Mouse (Mus musculus) intestine, embryonic 16.5 days (tissue): ENCODE data around the gene Scaf4. TPM values are rescaled to one million over a fixed set of nuclear protein-coding genes. Genes with fewer than 3 reads are reported as not detected.
"Not testable (repeated sequence)": the region's sequence is repeated elsewhere in the genome, so short reads cannot be mapped to it uniquely, and the experiment has no call there.

ENCODE experiments used
- ATAC-seq: fragments of 200-750 bp; cut with Nextera tagmentation; 2 replicates; pipeline ENCODE4 v1.8.0; 2017; ENCODE audit warnings: moderate TSS enrichment, moderate library complexity
- H3K27ac ChIP-seq: fragments of 300-500 bp; sonication (generic); 2 replicates; pipeline ENCODE4 v1.5.1; 2014; ENCODE audit warnings: mild to moderate bottlenecking, low read length
- H3K27me3 ChIP-seq: fragments of 300-500 bp; sonication (generic); replicated peaks from 2 replicates; pipeline ENCODE4 v1.6.1; 2014; ENCODE audit warnings: low read length, control low read depth, mixed read lengths; ENCODE audit not compliant: control insufficient read depth, insufficient read depth
- H3K36me3 ChIP-seq: fragments of 300-500 bp; sonication (generic); 2 replicates; pipeline ENCODE4 v1.6.1; 2014; ENCODE audit warnings: low read length, control low read depth; ENCODE audit not compliant: control insufficient read depth, insufficient read depth
- H3K4me1 ChIP-seq: fragments of 300-500 bp; sonication (generic); 2 replicates; pipeline ENCODE4 v1.6.1; 2014; ENCODE audit warnings: low read length, control low read depth, mixed read lengths; ENCODE audit not compliant: control insufficient read depth, insufficient read depth
- H3K4me2 ChIP-seq: fragments of 300-500 bp; sonication (generic); 2 replicates; pipeline ENCODE4 v1.6.1; 2014; ENCODE audit warnings: low read depth, low read length, control low read depth
- H3K4me3 ChIP-seq: fragments of 300-500 bp; sonication (generic); 2 replicates; pipeline ENCODE4 v1.5.1; 2014; ENCODE audit warnings: mild to moderate bottlenecking, low read length
- H3K9ac ChIP-seq: fragments of 300-500 bp; sonication (generic); 2 replicates; pipeline ENCODE4 v1.6.1; 2014; ENCODE audit warnings: low read depth, low read length
- H3K9me3 ChIP-seq: fragments of 300-500 bp; sonication (generic); 2 replicates; pipeline ENCODE4 v1.6.1; 2016; ENCODE audit warnings: low read length, control low read depth; ENCODE audit not compliant: control insufficient read depth
- WGBS: fragments of 180-500 bp; shearing (Covaris S2); extraction: QIAGEN DNeasy Blood & Tissue Kit; methylation state at CpG from one replicate; pipeline ENCODE4 v1.1.7; 2014; 5-methylcytosine and 5-hydroxymethylcytosine counted together
- polyA plus RNA-seq: library from polyadenylated mRNA; unstranded; fragments of >200 nt; fragmentation: Nextera tagmentation; extraction: Ambion mirVana; gene quantifications from 2 replicates; pipeline ENCODE4 v1.2.1, GENCODE M21; 2015

Scaf4 gene
- polyA plus RNA-seq, 1 experiment from 2014 or later: 15.4 TPM

GRCm38 (mm10) chr16:90251256-90251655 is 33.0 kb downstream of the Scaf4 start:
- not testable (repeated sequence) for ATAC-seq, H3K4me3 ChIP-seq, H3K4me2 ChIP-seq, H3K27me3 ChIP-seq, H3K27ac ChIP-seq, H3K9me3 ChIP-seq, H3K9ac ChIP-seq, H3K4me1 ChIP-seq
- 81% methylated on average over 3 of the region's 3 CpGs for WGBS
- peaks cover 14% of the 10 kb centered on the region for H3K36me3 ChIP-seq

- Histone ChIP-seq H3K4me1 (no peaks in the 10 kb centered on the region), H3K36me3 (peaks cover 15% of the 10 kb centered on the region)
- no peak for ATAC-seq
Measured at GRCm38 (mm10) chr16:90250099-90250498, 34.2 kb downstream of the Scaf4 start.

GRCm38 (mm10) chr16:90242426-90243304 is 41.6 kb downstream of the Scaf4 start:
- no peaks in the 10 kb centered on the region for H3K9me3 ChIP-seq
- no peak overlapping the region for H3K4me2 ChIP-seq
- WGBS: 77% methylated on average over 17 of the region's 17 CpGs
- H3K9ac ChIP-seq: no peak overlapping the region
- no peak for ATAC-seq
- H3K27me3 ChIP-seq: no peaks in the 10 kb centered on the region
- no peak overlapping the region for H3K27ac ChIP-seq
- H3K4me3 ChIP-seq: no peak overlapping the region
- peaks cover 22% of the 10 kb centered on the region; the same call in 1 of the 2 replicates for H3K36me3 ChIP-seq
- H3K4me1 ChIP-seq: no peaks in the 10 kb centered on the region

More at GRCm38 (mm10) chr16:90250099-90250498, 34.2 kb downstream of the Scaf4 start:
- Histone ChIP-seq H3K27me3 (no peaks in the 10 kb centered on the region), H3K9me3 (no peaks in the 10 kb centered on the region), H3K4me3 (no peak overlapping the region), H3K4me2 (no peak overlapping the region), H3K27ac (no peak overlapping the region), H3K9ac (no peak overlapping the region)
- WGBS: 95% methylated on average over 7 of the region's 7 CpGs

GRCm38 (mm10) chr16:90241875-90242274 is 42.4 kb downstream of the Scaf4 start:
- Histone ChIP-seq H3K27me3 (no peaks in the 10 kb centered on the region), H3K9me3 (no peaks in the 10 kb centered on the region), H3K9ac (no peak overlapping the region), H3K4me3 (no peak overlapping the region), H3K4me1 (no peaks in the 10 kb centered on the region), H3K36me3 (peaks cover 15% of the 10 kb centered on the region; the same call in 1 of the 2 replicates), H3K4me2 (no peak overlapping the region), H3K27ac (no peak overlapping the region)
- ATAC-seq: no peak
- 82% methylated on average over 4 of the region's 4 CpGs for WGBS

- Histone ChIP-seq H3K9ac (no peak overlapping the region), H3K27ac (no peak overlapping the region), H3K9me3 (no peaks in the 10 kb centered on the region), H3K4me2 (no peak overlapping the region), H3K36me3 (peaks cover 10% of the 10 kb centered on the region; the same call in 1 of the 2 replicates), H3K4me1 (no peaks in the 10 kb centered on the region), H3K4me3 (no peak overlapping the region), H3K27me3 (no peaks in the 10 kb centered on the region)
- no peak for ATAC-seq
- 83% methylated on average over 6 of the region's 6 CpGs for WGBS
Measured at GRCm38 (mm10) chr16:90239128-90239746, 45.1 kb downstream of the Scaf4 start.

GRCm38 (mm10) chr16:90235188-90235587 is 49.1 kb downstream of the Scaf4 start:
- Histone ChIP-seq H3K27me3 (no peaks in the 10 kb centered on the region), H3K9me3 (no peaks in the 10 kb centered on the region), H3K36me3 (0 out of 2 replicates have a peak, but pooled peaks cover 2% of the 10 kb centered on the region), H3K27ac (no peak overlapping the region), H3K4me3 (no peak overlapping the region), H3K4me1 (no peaks in the 10 kb centered on the region), H3K4me2 (no peak overlapping the region), H3K9ac (no peak overlapping the region)
- 89% methylated on average over 3 of the region's 3 CpGs for WGBS
- no peak for ATAC-seq

GRCm38 (mm10) chr16:90234617-90235016 is 49.7 kb downstream of the Scaf4 start:
- Histone ChIP-seq H3K27ac (no peak overlapping the region), H3K9ac (no peak overlapping the region), H3K9me3 (no peaks in the 10 kb centered on the region), H3K4me3 (no peak overlapping the region), H3K27me3 (no peaks in the 10 kb centered on the region), H3K36me3 (peaks cover 4% of the 10 kb centered on the region; the same call in 1 of the 2 replicates), H3K4me1 (no peaks in the 10 kb centered on the region), H3K4me2 (no peak overlapping the region)
- WGBS: 64% methylated on average over 6 of the region's 6 CpGs
- no peak for ATAC-seq

GRCm38 (mm10) chr16:90233702-90234101 is 50.6 kb downstream of the Scaf4 start:
- Histone ChIP-seq H3K27me3 (no peaks in the 10 kb centered on the region), H3K9ac (no peak overlapping the region), H3K4me1 (no peaks in the 10 kb centered on the region), H3K4me3 (no peak overlapping the region), H3K9me3 (no peaks in the 10 kb centered on the region), H3K4me2 (no peak overlapping the region), H3K27ac (no peak overlapping the region), H3K36me3 (peaks cover 8% of the 10 kb centered on the region; the same call in 1 of the 2 replicates)
- no peak for ATAC-seq
- WGBS: 94% methylated on average over 10 of the region's 10 CpGs

- no peaks in the 10 kb centered on the region for H3K9me3 ChIP-seq
- no peaks in the 10 kb centered on the region for H3K27me3 ChIP-seq
- no peak overlapping the region for H3K4me3 ChIP-seq
- no peak overlapping the region for H3K27ac ChIP-seq
- H3K9ac ChIP-seq: no peak overlapping the region
- ATAC-seq: no peak
- WGBS: 90% methylated on average over 7 of the region's 7 CpGs
- H3K4me1 ChIP-seq: no peaks in the 10 kb centered on the region
- H3K36me3 ChIP-seq: peaks cover 13% of the 10 kb centered on the region
- no peak overlapping the region for H3K4me2 ChIP-seq
Measured at GRCm38 (mm10) chr16:90231302-90231701, 53.0 kb downstream of the Scaf4 start.
